ENCODE assay signal across 8 mouse cellular contexts in the genomic region with DNA sequence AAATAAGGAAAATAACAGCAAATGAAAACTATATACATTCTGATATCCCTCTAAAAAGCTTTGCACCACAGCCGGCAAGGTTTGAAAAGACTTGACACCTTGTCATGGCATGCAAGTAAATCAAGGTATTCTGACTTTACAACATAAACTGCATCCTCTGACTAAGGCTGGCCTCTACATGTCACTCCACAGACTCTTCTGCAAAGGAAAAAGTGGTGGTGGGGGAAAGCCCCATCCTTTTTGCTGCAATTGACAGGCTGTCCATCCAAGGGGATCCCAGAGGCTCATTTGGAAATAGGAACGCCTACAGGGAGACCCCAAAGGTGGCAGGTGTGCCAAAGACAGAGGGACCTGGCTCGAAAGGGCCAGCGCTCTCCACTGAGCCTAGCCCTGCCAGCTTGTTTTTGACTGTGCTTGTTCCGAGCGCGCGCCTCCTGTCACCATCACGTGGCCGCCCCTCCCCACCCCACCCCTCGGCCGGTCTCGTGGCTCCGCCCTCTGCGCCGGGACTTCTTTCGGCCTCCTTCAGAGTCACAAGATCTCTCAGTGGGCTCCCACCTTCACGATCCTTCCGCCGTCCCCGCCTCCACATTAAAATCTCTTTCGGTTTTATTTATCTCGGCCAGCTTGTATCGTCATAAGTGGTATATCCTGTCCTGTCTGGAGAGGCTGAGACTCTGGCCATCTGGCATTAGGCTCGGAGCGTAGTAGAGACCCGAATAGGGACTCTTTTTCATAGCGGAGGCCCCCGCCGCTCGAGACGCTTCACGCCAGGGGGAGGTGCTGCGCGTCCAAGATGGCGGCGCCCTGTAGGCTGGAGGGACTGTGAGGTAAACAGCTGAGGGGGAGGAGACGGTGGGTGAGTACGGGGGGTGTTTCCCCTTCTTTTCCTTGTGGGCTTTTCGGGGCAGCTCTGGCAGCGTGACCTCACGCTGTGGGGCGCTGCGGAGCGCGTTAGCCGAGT. TPM values are rescaled to one million over a fixed set of nuclear protein-coding genes. Genes with fewer than 3 reads are reported as not detected.
DNase-seq lines count a peak whose midpoint lies in the region; ATAC-seq lines count a peak whose summit lies in the region.

A gene (plus strand): TSS at position 768 of the 964 bp plus-strand sequence.

- peak within 1 kb of the TSS; percentile 92 for H3K9ac ChIP-seq in forebrain, embryonic 14.5 days (ENCODE audit: low read length)
- peak within 1 kb of the TSS; percentile 87 for H3K9ac ChIP-seq in neural tube, embryonic 15.5 days (replicated peaks)

- ATAC-seq in forebrain, embryonic 14.5 days: peak; percentile 94
- ATAC-seq in neural tube, embryonic 15.5 days (ENCODE audit: low FRiP score): peak; percentile 94

- intact Hi-C loops in heart, postnatal 14 days (cut with DNase I): no loop called here

- WGBS in forebrain, embryonic 14.5 days: 2% methylated on average over 47 of the region's 47 CpGs
- 2% methylated on average over 47 of the region's 47 CpGs for WGBS in neural tube, embryonic 15.5 days

- H3K4me1 ChIP-seq in forebrain, embryonic 14.5 days (ENCODE audit: control insufficient read depth, insufficient read depth, low read length): peaks cover 12% of the 10 kb centered on the region
- H3K4me1 ChIP-seq in neural tube, embryonic 15.5 days: peaks cover 32% of the 10 kb centered on the region

- H3K27ac ChIP-seq in forebrain, embryonic 14.5 days (ENCODE audit: low read depth, low read length): peak within 1 kb of the TSS; percentile 94
- peak within 1 kb of the TSS; percentile 95 for H3K27ac ChIP-seq in neural tube, embryonic 15.5 days (replicated peaks)

- H3K4me3 ChIP-seq in forebrain, embryonic 14.5 days (ENCODE audit: low read depth, low read length): peak within 1 kb of the TSS; percentile 96
- peak within 1 kb of the TSS; percentile 99 for H3K4me3 ChIP-seq in neural tube, embryonic 15.5 days (replicated peaks)

- DNase-seq in ES-CJ7 (ENCODE audit: low read depth, low spot score): peak; percentile 95
- peak; percentile 95 for DNase-seq in cerebellum, adult 11 months
- DNase-seq in forebrain, embryonic 14.5 days (ENCODE audit: low spot score): peak; percentile 98
- DNase-seq in heart, postnatal 14 days: peak; percentile 95
- peak; percentile 94 for DNase-seq in layer of hippocampus, adult 11-12 months (ENCODE audit: low spot score)
- peak; percentile 94 to 96 for DNase-seq in lung, adult 18-20 months
- peak; percentile 97 for DNase-seq in testis, postnatal 14 days (ENCODE audit: low spot score)

- no peaks in the 10 kb centered on the region for H3K9me3 ChIP-seq in forebrain, embryonic 14.5 days (replicated peaks; ENCODE audit: control insufficient read depth, low read length)
- no peaks in the 10 kb centered on the region for H3K9me3 ChIP-seq in neural tube, embryonic 15.5 days (replicated peaks)

- H3K36me3 ChIP-seq in forebrain, embryonic 14.5 days (ENCODE audit: control insufficient read depth, insufficient read depth, low read length): no peaks in the 10 kb centered on the region
- H3K36me3 ChIP-seq in neural tube, embryonic 15.5 days: no peaks in the 10 kb centered on the region

- H3K4me2 ChIP-seq in forebrain, embryonic 14.5 days (ENCODE audit: low read length): peak within 1 kb of the TSS; percentile 56
- H3K4me2 ChIP-seq in neural tube, embryonic 15.5 days: peak within 1 kb of the TSS; percentile 80

- H3K27me3 ChIP-seq in forebrain, embryonic 14.5 days (replicated peaks; ENCODE audit: control insufficient read depth, insufficient read depth, low read length): no peaks in the 10 kb centered on the region
- 0 out of 2 replicates have a peak, but pooled peaks cover 5% of the 10 kb centered on the region for H3K27me3 ChIP-seq in neural tube, embryonic 15.5 days (replicated peaks)

RNA-seq across cellular contexts. Expression of the gene that starts here (rescaled TPM):
- 17.7 and 25.5 TPM in 2 replicates for polyA plus RNA-seq in forebrain, embryonic 14.5 days (2014; fragmentation: Nextera tagmentation; extraction: Ambion mirVana)
- total RNA-seq in heart, postnatal 14 days (2021): 10 to 100 TPM; 19.4 to 20.4 TPM
- polyA plus RNA-seq in neural tube, embryonic 15.5 days (2015; fragmentation: Nextera tagmentation; extraction: Ambion mirVana): 29.8 and 33.3 TPM in 2 replicates

Comparison
In these comparisons a context has a peak if more than half of its experiments do, and no peak if none do; other contexts are left out.
1. Peak in every context shown above with its lines: DNase-seq, ATAC-seq, H3K4me3 ChIP-seq and H3K27ac ChIP-seq.